Mouse (Mus musculus) stomach, postnatal 0 days (tissue): Measurements from ENCODE around the gene Celf2.

ENCODE experiments used
- CTCF ChIP-seq: IDR thresholded peaks from 2 replicates; pipeline ENCODE4 v1.5.1; 2016; ENCODE audit warnings: antibody characterized with exemption, low read depth, mild to moderate bottlenecking, moderate library complexity
- EP300 ChIP-seq: optimal IDR thresholded peaks from 2 replicates; pipeline ENCODE3; 2016; ENCODE audit warnings: antibody characterized with exemption

- TF ChIP-seq EP300 (no peak), CTCF (no peak)
These were observed 563.5 kb downstream of the Celf2 start for GRCm38 (mm10) chr2:6945638-6946415.
